Mouse (Mus musculus) E14TG2a.4 (cell line): Measurements from ENCODE around the gene Kdm2b.

ENCODE experiments used
- H3K27me3 ChIP-seq: 2 replicates; pipeline ENCODE4 v1.6.1; 2014; ENCODE audit warnings: low read length, control low read depth; ENCODE audit not compliant: insufficient read depth
- H3K36me3 ChIP-seq: 2 replicates; pipeline ENCODE4 v1.6.1; 2014; ENCODE audit warnings: low read length, control low read depth; ENCODE audit not compliant: insufficient read depth
- H3K4me1 ChIP-seq: replicated peaks from 2 replicates; pipeline ENCODE4 v1.6.1; 2014; ENCODE audit warnings: low read depth, low read length, control low read depth
- H3K4me3 ChIP-seq: replicated peaks from 2 replicates; pipeline ENCODE4 v1.5.1; 2014; ENCODE audit warnings: mild to moderate bottlenecking, low read length
- H3K9me3 ChIP-seq: 2 replicates; pipeline ENCODE4 v1.6.1; 2014; ENCODE audit warnings: low read length, control low read depth
- CTCF ChIP-seq: conservative IDR thresholded peaks from 2 replicates; pipeline ENCODE4 v1.5.1; 2014; ENCODE audit warnings: low read length
- NANOG ChIP-seq: IDR thresholded peaks from 2 replicates; pipeline ENCODE4 v1.6.1; 2014; ENCODE audit warnings: borderline replicate concordance, low read length, mixed read lengths
- POU5F1 ChIP-seq: IDR thresholded peaks from 2 replicates; pipeline ENCODE4 v1.6.1; 2014; ENCODE audit warnings: low read length, borderline replicate concordance

Gene Kdm2b

DNA sequence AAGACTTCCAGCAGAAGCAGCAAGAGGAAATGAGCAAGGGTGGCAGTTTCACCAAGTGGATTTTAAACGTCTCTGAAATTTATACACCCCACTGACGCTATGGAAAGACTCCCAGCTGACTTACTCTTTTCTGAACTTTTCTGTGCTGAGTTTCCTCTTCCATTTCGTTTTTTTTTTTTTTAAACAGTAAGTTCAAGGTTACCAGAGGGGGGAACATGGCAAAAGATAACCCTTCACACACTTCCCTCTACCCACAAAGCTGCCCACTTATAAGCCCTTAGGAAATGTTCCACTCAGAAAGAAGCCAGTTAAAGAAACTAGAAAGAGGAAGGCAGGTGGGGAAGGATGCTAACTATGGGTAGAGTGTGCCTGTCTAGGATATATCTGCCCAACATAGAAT, 88.0 kb downstream of the Kdm2b start:
- H3K9me3 ChIP-seq, result no peaks in the 10 kb centered on the region
- H3K4me3 ChIP-seq, result no peak overlapping the region

DNA sequence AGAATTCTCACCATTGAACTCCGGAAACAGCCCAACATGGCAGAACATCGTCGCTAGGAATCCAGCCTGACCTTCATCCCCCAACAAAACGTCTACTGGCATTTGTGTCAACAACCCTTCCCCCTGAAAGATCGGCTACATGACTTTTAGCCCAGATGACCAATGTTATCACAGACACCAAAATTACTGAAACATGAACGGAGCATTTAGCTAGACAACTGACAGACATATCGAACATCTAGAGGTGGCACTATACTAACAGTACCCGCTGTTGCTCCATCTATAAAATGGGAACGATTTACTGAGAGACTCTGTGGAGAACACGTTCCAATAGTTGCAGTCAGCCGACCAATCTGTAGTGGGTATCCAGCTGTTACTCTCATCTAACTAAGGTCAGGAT, 88.4 kb downstream of the Kdm2b start:
- peak overlapping the region; percentile 88 for H3K4me3 ChIP-seq
- peaks cover 42% of the 10 kb centered on the region for H3K4me1 ChIP-seq
- H3K36me3 ChIP-seq, result peaks cover 17% of the 10 kb centered on the region
- TF ChIP-seq CTCF (no peak), NANOG (no peak), POU5F1 (no peak)
- H3K27me3 ChIP-seq, result peaks cover 28% of the 10 kb centered on the region
- no peaks in the 10 kb centered on the region for H3K9me3 ChIP-seq

More for the DNA sequence above, 88.0 kb downstream of the Kdm2b start:
- Histone ChIP-seq H3K36me3 (peaks cover 19% of the 10 kb centered on the region), H3K27me3 (peaks cover 28% of the 10 kb centered on the region), H3K4me1 (peaks cover 41% of the 10 kb centered on the region)
- TF ChIP-seq POU5F1 (no peak), CTCF (no peak), NANOG (no peak)

DNA sequence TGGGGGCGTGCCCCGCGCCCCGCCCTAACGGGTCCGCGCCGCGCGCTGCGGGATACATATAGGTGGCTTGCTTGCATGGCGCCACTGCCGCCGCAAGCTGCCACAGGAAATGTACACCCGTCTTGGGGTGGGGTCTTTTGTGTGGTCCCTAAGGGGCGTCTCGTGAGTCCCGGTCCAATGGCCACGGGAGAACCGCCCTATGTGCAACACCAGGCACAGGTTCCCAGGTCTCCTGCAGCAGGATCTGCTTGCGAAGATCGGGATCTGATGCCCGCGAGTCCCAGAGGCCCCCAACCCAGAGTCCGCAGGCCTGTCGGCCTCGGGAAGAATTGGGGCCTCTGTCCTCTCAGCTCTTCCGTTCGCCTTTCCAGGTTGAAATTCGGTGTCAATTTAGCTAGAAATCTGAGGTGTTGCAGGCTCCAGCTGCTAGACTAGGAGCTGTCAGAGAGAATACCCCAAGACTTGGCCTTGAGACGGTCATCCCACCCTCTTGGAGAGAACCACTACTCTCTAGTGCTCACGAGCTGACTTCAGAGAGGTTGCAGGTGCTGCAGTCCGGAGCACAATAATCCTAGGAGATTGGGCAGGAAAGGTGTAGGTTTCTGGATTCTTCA, 89.0 kb downstream of the Kdm2b start:
- TF ChIP-seq CTCF (no peak), POU5F1 (no peak), NANOG (no peak)
- H3K27me3 ChIP-seq, result peaks cover 28% of the 10 kb centered on the region
- peaks cover 43% of the 10 kb centered on the region for H3K4me1 ChIP-seq
- peaks cover 17% of the 10 kb centered on the region for H3K36me3 ChIP-seq
- no peaks in the 10 kb centered on the region for H3K9me3 ChIP-seq
- peak overlapping the region; percentile 88 for H3K4me3 ChIP-seq

DNA sequence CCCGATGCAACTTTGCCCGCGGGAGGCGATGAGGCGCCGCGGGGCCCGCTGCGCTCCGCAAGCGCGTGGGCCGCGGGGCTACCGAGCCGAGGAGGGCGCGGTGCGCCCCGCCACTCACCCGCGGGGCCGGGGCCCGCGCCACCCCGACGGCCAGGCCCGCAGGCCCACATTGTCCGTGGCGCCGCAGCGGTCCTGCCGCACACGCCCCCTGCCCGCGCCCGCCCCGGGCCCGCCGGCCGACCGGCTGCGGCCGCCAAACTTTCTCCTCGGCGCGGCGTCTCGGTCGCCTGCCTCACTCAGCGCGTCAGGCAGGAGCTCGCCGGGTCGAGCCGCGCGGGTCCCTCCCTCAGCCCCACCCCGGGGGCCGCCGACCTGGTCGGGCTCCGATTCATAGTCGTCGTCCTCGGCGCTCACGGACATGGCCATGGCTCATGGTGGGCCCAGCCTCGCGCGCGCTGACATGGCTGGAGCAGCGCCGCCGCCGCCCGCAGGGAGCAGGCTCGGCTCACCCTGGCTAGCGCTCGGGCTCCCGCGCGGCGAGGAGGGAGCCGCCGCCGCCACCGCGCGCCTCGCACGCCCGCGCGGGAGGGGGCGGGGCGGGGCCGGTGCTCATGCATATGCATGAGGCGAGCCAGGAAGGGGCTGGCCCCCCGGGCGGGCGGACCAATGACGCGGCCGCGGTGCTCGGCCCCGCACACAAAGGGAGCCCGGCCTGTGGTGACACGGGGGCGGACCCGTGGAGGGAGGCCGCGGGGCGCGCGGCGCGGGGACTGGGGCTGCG, 89.7 kb downstream of the Kdm2b start:
- H3K9me3 ChIP-seq, result no peaks in the 10 kb centered on the region
- no peak for TF ChIP-seq CTCF
- no peak for TF ChIP-seq NANOG
- TF ChIP-seq POU5F1, result no peak
- peak overlapping the region; percentile 88 for H3K4me3 ChIP-seq
- H3K36me3 ChIP-seq, result peaks cover 23% of the 10 kb centered on the region
- peaks cover 50% of the 10 kb centered on the region for H3K4me1 ChIP-seq
- peaks cover 28% of the 10 kb centered on the region for H3K27me3 ChIP-seq

DNA sequence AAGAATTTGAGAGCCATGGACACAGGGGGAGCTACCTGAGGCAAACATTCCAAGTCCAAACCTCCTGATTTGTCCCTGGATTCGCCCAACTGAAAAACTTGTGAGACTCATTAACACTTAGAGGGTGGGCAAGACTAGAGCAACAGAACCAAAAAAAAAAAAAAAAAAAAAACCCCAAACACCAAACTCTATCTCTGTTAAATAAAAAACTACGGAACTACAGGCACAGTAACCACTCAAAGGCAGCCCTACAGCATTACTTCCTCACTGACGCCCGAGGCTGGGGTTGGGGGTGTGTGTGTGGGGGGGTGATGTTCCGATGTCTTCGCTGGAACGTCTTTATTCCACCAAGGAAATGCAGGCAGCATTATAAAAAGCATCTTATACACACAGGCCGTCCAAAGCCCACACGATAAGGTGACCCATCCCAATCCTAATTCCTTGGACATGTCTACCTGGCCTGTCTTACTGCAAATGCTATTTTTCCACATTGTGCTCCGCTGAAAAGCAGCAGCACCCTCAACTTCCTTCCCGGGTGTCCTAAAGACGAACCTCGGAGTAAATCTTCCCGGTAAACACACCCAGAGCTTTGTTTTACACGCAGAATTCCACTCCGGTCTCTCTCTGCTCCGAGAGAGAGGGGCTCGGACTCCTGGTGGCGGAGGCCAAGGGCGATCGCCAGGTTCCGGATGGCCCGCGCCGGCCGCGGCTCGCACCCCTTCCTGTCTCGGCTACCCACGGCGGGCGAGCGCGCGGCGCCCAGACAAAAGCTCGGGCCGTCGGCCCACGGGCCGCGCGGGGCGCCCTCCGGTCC, 90.5 kb downstream of the Kdm2b start:
- no peak for TF ChIP-seq CTCF
- no peak for TF ChIP-seq NANOG
- no peak for TF ChIP-seq POU5F1
- H3K4me3 ChIP-seq, result peak overlapping the region; percentile 88

DNA sequence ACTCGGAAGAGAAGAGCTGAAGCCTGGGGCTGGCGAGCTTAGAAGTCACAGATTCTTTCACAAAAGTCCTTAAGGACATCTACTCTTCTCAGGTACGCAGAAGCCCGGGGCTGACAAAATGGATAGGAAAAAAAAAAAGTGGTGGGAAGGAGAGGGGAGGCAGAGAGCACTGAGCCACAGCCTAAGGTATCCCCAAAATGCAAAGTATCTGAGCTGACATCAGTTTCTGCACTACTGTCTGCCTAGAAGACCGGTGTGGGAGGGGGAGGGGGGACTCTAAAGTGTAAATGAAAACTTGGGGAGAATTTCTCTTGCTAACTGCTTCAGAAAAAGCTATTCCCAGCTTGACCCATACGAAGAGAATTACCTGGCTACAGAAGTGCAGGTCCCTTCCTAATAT, 91.5 kb downstream of the Kdm2b start:
- Histone ChIP-seq H3K4me3 (no peak overlapping the region), H3K27me3 (peaks cover 28% of the 10 kb centered on the region), H3K4me1 (peaks cover 58% of the 10 kb centered on the region), H3K36me3 (peaks cover 20% of the 10 kb centered on the region), H3K9me3 (no peaks in the 10 kb centered on the region)
- TF ChIP-seq NANOG, result no peak
- no peak for TF ChIP-seq POU5F1
- no peak for TF ChIP-seq CTCF

More for the DNA sequence above, 90.5 kb downstream of the Kdm2b start:
- H3K27me3 ChIP-seq, result peaks cover 28% of the 10 kb centered on the region
- peaks cover 25% of the 10 kb centered on the region for H3K36me3 ChIP-seq
- peaks cover 58% of the 10 kb centered on the region for H3K4me1 ChIP-seq
- no peaks in the 10 kb centered on the region for H3K9me3 ChIP-seq

DNA sequence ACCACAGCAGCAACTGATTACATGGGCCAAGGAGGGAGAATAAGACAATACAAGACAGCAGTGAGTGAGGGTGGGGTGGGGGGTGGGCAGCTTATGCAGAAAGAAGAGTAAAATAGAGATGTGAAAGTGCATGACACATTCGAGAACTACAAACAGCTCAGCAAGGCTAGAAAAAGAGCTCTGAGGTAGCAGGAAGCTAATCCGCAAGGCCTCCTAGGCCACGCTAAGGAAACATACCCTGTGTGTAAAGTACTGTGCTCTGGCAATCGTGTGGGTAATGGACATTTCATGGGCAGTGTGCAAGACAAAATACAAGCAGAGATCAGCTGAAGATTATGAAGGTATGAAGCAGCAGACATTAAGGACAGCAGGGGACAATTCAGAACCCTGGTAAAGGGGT, 94.8 kb downstream of the Kdm2b start:
- H3K36me3 ChIP-seq, result peaks cover 22% of the 10 kb centered on the region
- no peak for TF ChIP-seq CTCF
- no peak for TF ChIP-seq NANOG
- TF ChIP-seq POU5F1, result no peak
- H3K4me3 ChIP-seq, result no peak overlapping the region
- H3K4me1 ChIP-seq, result peaks cover 69% of the 10 kb centered on the region
- no peaks in the 10 kb centered on the region for H3K9me3 ChIP-seq
- H3K27me3 ChIP-seq, result peaks cover 20% of the 10 kb centered on the region
